Mouse (Mus musculus): ENCODE measurements around the gene Hif3a. TPM values are rescaled to one million over a fixed set of nuclear protein-coding genes. Genes with fewer than 3 reads are reported as not detected.

Gene Hif3a
- total and polyA plus RNA-seq, 3 experiments = 8.0 to 37.9 TPM; not detected in 1

GRCm38 (mm10) chr7:17007300-17007699 is 54.9 kb downstream of the Hif3a start:
- no peak for TF ChIP-seq USF2 (IDR thresholded peaks at IDR 0.05; ENCODE audit: borderline replicate concordance in 1 of 2, insufficient read depth in 1 of 2, low read depth in 1 of 2, low read length in 2 of 2)
- TF ChIP-seq CTCF (IDR thresholded peaks at IDR 0.05 in 2 of 3, conservative IDR thresholded peaks at IDR 0.05 in 1 of 3; ENCODE audit: control insufficient read depth in 1 of 3, insufficient read depth in 1 of 3, low read depth in 2 of 3, low read length in 3 of 3, poor library complexity in 1 of 3, severe bottlenecking in 1 of 3) = peak; percentile 28 to 74 (median 51); a peak in 5 of 6 replicates
- TF ChIP-seq RAD21 (IDR thresholded peaks at IDR 0.05; ENCODE audit: low read depth, low read length) = peak; percentile 17
- TF ChIP-seq JUND (IDR thresholded peaks at IDR 0.05; ENCODE audit: low read depth, low read length) = no peak
- TF ChIP-seq SMC3 (IDR thresholded peaks at IDR 0.05; ENCODE audit: low read depth, low read length) = peak; percentile 62
- no peak for TF ChIP-seq POLR2AphosphoS2 (IDR thresholded peaks at IDR 0.05; ENCODE audit: low read length)
- no peak for TF ChIP-seq GABPA (IDR thresholded peaks at IDR 0.05; ENCODE audit: low read depth, low read length)
- TF ChIP-seq POLR2A (IDR thresholded peaks at IDR 0.05; ENCODE audit: control insufficient read depth in 1 of 2, insufficient read depth in 1 of 2, low read depth in 1 of 2, low read length in 2 of 2, poor library complexity in 1 of 2) = no peak
- no peak for TF ChIP-seq ZMIZ1 (IDR thresholded peaks at IDR 0.05; ENCODE audit: low read depth, low read length)
- no peak for TF ChIP-seq UBTF (IDR thresholded peaks at IDR 0.05; ENCODE audit: borderline replicate concordance, insufficient read depth, low read depth, low read length)
- no peak for TF ChIP-seq MAFK (IDR thresholded peaks at IDR 0.05; ENCODE audit: borderline replicate concordance, low read depth, low read length)
- TF ChIP-seq RCOR1 (IDR thresholded peaks at IDR 0.05; ENCODE audit: low read depth, low read length) = no peak
- no peak for TF ChIP-seq NELFE (IDR thresholded peaks at IDR 0.05; ENCODE audit: low read depth, low read length)
- H3K36me3 ChIP-seq (ENCODE audit: control insufficient read depth in 1 of 2, insufficient read depth in 2 of 2, low read length in 2 of 2) = peaks cover 5 to 8% of the 10 kb centered on the region in 2 experiments; a peak in 3 of 4 replicates
- H3K79me2 ChIP-seq (ENCODE audit: control insufficient read depth, insufficient read depth, low read length, poor library complexity) = no peaks in the 10 kb centered on the region
- peak; percentile 34 for DNase-seq (ENCODE audit: low read depth, low spot score)
- H3K27me3 ChIP-seq (ENCODE audit: control insufficient read depth in 1 of 2, insufficient read depth in 2 of 2, low read length in 2 of 2) = no peaks in the 10 kb centered on the region
- no peak overlapping the region for H3K9ac ChIP-seq (ENCODE audit: control insufficient read depth, low read depth, low read length, poor library complexity, severe bottlenecking)
- peaks cover 2 to 4% of the 10 kb centered on the region in 2 experiments; a peak in 2 of 4 replicates for H3K4me1 ChIP-seq (ENCODE audit: control insufficient read depth in 1 of 2, insufficient read depth in 2 of 2, low read length in 2 of 2)
- no peak overlapping the region for H3K27ac ChIP-seq (ENCODE audit: control insufficient read depth, low read depth, low read length)
- no peaks in the 10 kb centered on the region for H3K9me3 ChIP-seq (replicated peaks; ENCODE audit: insufficient read depth, low read length)
- H3K4me3 ChIP-seq (ENCODE audit: control insufficient read depth in 1 of 2, insufficient read depth in 1 of 2, low read depth in 2 of 2, low read length in 2 of 2) = no peak overlapping the region

- Histone ChIP-seq H3K9me3 (replicated peaks; ENCODE audit: insufficient read depth, low read length) (no peaks in the 10 kb centered on the region), H3K36me3 (ENCODE audit: control insufficient read depth in 1 of 2, insufficient read depth in 2 of 2, low read length in 2 of 2) (peaks cover 5 to 6% of the 10 kb centered on the region in 2 experiments; a peak in 3 of 4 replicates), H3K9ac (ENCODE audit: control insufficient read depth, low read depth, low read length, poor library complexity, severe bottlenecking) (no peak overlapping the region), H3K4me1 (ENCODE audit: control insufficient read depth in 1 of 2, insufficient read depth in 2 of 2, low read length in 2 of 2) (peaks cover 2 to 4% of the 10 kb centered on the region in 2 experiments; a peak in 2 of 4 replicates), H3K27ac (ENCODE audit: control insufficient read depth, low read depth, low read length) (no peak overlapping the region), H3K27me3 (ENCODE audit: control insufficient read depth in 1 of 2, insufficient read depth in 2 of 2, low read length in 2 of 2) (no peaks in the 10 kb centered on the region), H3K79me2 (ENCODE audit: control insufficient read depth, insufficient read depth, low read length, poor library complexity) (no peaks in the 10 kb centered on the region), H3K4me3 (ENCODE audit: control insufficient read depth in 1 of 2, insufficient read depth in 1 of 2, low read depth in 2 of 2, low read length in 2 of 2) (no peak overlapping the region)
- TF ChIP-seq POLR2AphosphoS5 (IDR thresholded peaks at IDR 0.05; ENCODE audit: borderline replicate concordance, low read depth, low read length) (no peak), NRF1 (IDR thresholded peaks at IDR 0.05; ENCODE audit: insufficient read depth, low read depth, low read length, poor library complexity, severe bottlenecking) (no peak), TAL1 (IDR thresholded peaks at IDR 0.05; ENCODE audit: low read length) (no peak), ZNF384 (IDR thresholded peaks at IDR 0.05; ENCODE audit: low read depth, low read length) (no peak), CHD1 (IDR thresholded peaks at IDR 0.05; ENCODE audit: low read depth, low read length) (no peak), MAFK (IDR thresholded peaks at IDR 0.05; ENCODE audit: borderline replicate concordance, low read depth, low read length) (no peak), ZC3H11A (IDR thresholded peaks at IDR 0.05; ENCODE audit: low read depth, low read length) (no peak), GATA1 (IDR thresholded peaks at IDR 0.05; ENCODE audit: low read depth, low read length) (no peak), ELF1 (IDR thresholded peaks at IDR 0.05; ENCODE audit: low read depth, low read length) (no peak), TBP (IDR thresholded peaks at IDR 0.05; ENCODE audit: low read depth, low read length) (no peak), POLR2A (IDR thresholded peaks at IDR 0.05; ENCODE audit: control insufficient read depth in 1 of 2, insufficient read depth in 1 of 2, low read depth in 1 of 2, low read length in 2 of 2, poor library complexity in 1 of 2) (no peak), MYB (IDR thresholded peaks at IDR 0.05; ENCODE audit: low read depth, low read length) (no peak), SIN3A (IDR thresholded peaks at IDR 0.05; ENCODE audit: low read length) (no peak), JUND (IDR thresholded peaks at IDR 0.05; ENCODE audit: low read depth, low read length) (no peak), KAT2A (conservative IDR thresholded peaks at IDR 0.05; ENCODE audit: low read depth, low read length) (no peak), RAD21 (IDR thresholded peaks at IDR 0.05; ENCODE audit: low read depth, low read length) (no peak), MXI1 (IDR thresholded peaks at IDR 0.05; ENCODE audit: low read depth, low read length) (no peak), MEF2A (IDR thresholded peaks at IDR 0.05; ENCODE audit: extremely low read depth, insufficient replicate concordance, low read depth, low read length, poor library complexity, severe bottlenecking) (no peak), HCFC1 (IDR thresholded peaks at IDR 0.05; ENCODE audit: low read depth, low read length) (no peak)
- DNase-seq (ENCODE audit: low read depth, low spot score) = no peak
Measured at GRCm38 (mm10) chr7:17004716-17005115, 57.5 kb downstream of the Hif3a start.

All from MEL (cell line).